Mouse (Mus musculus) small intestine, adult 2 months (tissue): ENCODE measurements around the gene Gpc3. TPM values are rescaled to one million over a fixed set of nuclear protein-coding genes. Genes with fewer than 3 reads are reported as not detected.

Source experiments
- H3K27ac ChIP-seq: fragments of 200-500 bp; 2 replicates; pipeline ENCODE4 v1.5.1; 2012; ENCODE audit warnings: low read depth, low read length, control low read depth, inconsistent platforms; ENCODE audit not compliant: insufficient read depth
- H3K27me3 ChIP-seq: fragments of 200-500 bp; 2 replicates; pipeline ENCODE4 v1.6.1; 2012; ENCODE audit warnings: mild to moderate bottlenecking, moderate library complexity, low read length, inconsistent platforms; ENCODE audit not compliant: control insufficient read depth, insufficient read depth
- H3K36me3 ChIP-seq: fragments of 200-500 bp; 2 replicates; pipeline ENCODE4 v1.6.1; 2012; ENCODE audit warnings: mild to moderate bottlenecking, low read length, control low read depth, inconsistent platforms; ENCODE audit not compliant: control insufficient read depth, insufficient read depth
- H3K4me1 ChIP-seq: fragments of 200-500 bp; 2 replicates; pipeline ENCODE4 v1.6.1; 2012; ENCODE audit warnings: low read length, inconsistent platforms, mixed read lengths; ENCODE audit not compliant: control insufficient read depth, insufficient read depth, insufficient read length
- H3K4me3 ChIP-seq: fragments of 200-500 bp; 2 replicates; pipeline ENCODE4 v1.5.1; 2012; ENCODE audit warnings: low read depth, mild to moderate bottlenecking, control low read depth, inconsistent platforms, low read length, moderate library complexity
- CTCF ChIP-seq: fragments of 200-500 bp; IDR thresholded peaks from 2 replicates; pipeline ENCODE4 v1.5.1; 2012; ENCODE audit warnings: low read depth, mild to moderate bottlenecking, control low read depth, inconsistent platforms, low read length, moderate library complexity, mixed read lengths; ENCODE audit not compliant: insufficient replicate concordance, insufficient read length; ENCODE audit errors: extremely low read depth
- POLR2A ChIP-seq: fragments of 200-500 bp; IDR thresholded peaks from 2 replicates; pipeline ENCODE4 v1.6.1; 2012; ENCODE audit warnings: low read depth, mild to moderate bottlenecking, control low read depth, inconsistent platforms, low read length, moderate library complexity
- WGBS: fragments of 180-500 bp; shearing (Covaris S2); methylation state at CpG from one replicate; pipeline ENCODE4 v1.1.7; 2018; 5-methylcytosine and 5-hydroxymethylcytosine counted together
- polyA plus RNA-seq: library from polyadenylated mRNA; depleted of rRNA; stranded (reverse); fragments of >200 nt; gene quantifications from 2 replicates; pipeline ENCODE4 v1.2.3, GENCODE M21; 2012

Gene Gpc3
- polyA plus RNA-seq, 1 experiment, result 1.6 TPM

DNA sequence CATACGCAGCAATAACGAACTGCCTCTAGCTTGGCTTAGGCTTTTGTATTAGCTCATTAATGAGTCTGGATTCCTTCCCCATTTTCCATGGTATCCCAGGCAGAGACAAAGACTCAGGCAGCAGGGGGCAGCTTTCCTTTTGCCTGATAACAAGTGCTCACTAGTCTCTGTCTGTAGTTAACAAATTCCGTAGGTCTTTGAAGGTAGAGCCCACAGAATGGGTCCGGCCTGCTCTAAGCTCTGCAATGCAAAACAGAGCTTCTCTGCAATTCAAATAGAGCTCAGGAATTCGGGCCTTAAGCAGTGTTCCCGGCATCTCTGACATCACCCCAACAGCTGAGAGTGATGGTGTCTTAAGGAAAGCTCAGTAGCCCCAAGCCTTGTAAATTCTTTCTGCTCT, 265.0 kb downstream of the Gpc3 start:
- Histone ChIP-seq H3K4me3 (no peak overlapping the region), H3K27me3 (no peaks in the 10 kb centered on the region), H3K4me1 (no peaks in the 10 kb centered on the region), H3K27ac (no peak overlapping the region), H3K36me3 (no peaks in the 10 kb centered on the region)
- TF ChIP-seq CTCF (no peak), POLR2A (no peak)
- WGBS, result 75% methylated on average over 6 of the region's 6 CpGs

- H3K4me1 ChIP-seq, result no peaks in the 10 kb centered on the region
- 79% methylated on average over 3 of the region's 3 CpGs for WGBS
- no peak overlapping the region for H3K27ac ChIP-seq
- H3K36me3 ChIP-seq, result no peaks in the 10 kb centered on the region
- no peak overlapping the region for H3K4me3 ChIP-seq
- H3K27me3 ChIP-seq, result no peaks in the 10 kb centered on the region
- TF ChIP-seq CTCF (no peak), POLR2A (no peak)
These were observed 269.7 kb downstream of the Gpc3 start for GRCm38 (mm10) chrX:52344018-52344417.

- Histone ChIP-seq H3K4me1 (no peaks in the 10 kb centered on the region), H3K27me3 (no peaks in the 10 kb centered on the region), H3K4me3 (no peak overlapping the region), H3K27ac (no peak overlapping the region), H3K36me3 (no peaks in the 10 kb centered on the region)
- TF ChIP-seq POLR2A, result no peak
- no peak for TF ChIP-seq CTCF
- WGBS, result 66% methylated on average over 3 of the region's 3 CpGs
These were observed 273.5 kb downstream of the Gpc3 start for GRCm38 (mm10) chrX:52340251-52340650.

- no peaks in the 10 kb centered on the region for H3K27me3 ChIP-seq
- no peak overlapping the region for H3K27ac ChIP-seq
- 88% methylated on average over 4 of the region's 4 CpGs for WGBS
- H3K4me3 ChIP-seq, result no peak overlapping the region
- no peak for TF ChIP-seq CTCF
- TF ChIP-seq POLR2A, result no peak
- no peaks in the 10 kb centered on the region for H3K4me1 ChIP-seq
- H3K36me3 ChIP-seq, result no peaks in the 10 kb centered on the region
These were observed 292.0 kb downstream of the Gpc3 start for GRCm38 (mm10) chrX:52321791-52322190.

DNA sequence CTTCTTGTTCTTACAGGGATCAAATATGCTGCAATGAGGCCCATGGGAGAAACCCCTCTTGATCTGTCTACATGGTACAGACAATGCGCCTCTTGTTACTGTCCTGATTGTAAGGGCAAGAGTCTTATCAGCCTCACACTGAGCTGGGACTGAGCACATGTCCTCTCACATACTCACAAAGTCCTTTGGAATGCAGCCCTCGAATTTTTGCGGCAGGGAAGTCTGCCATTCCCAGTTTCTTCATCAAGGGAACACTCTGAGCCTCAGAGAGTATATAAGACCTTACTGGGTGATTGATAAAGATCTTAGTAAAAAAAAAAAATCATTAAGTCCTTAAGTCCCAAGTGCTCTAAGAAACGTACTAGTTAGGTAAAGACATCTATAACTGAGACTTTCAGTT, 293.1 kb downstream of the Gpc3 start:
- 51% methylated on average over 4 of the region's 4 CpGs for WGBS
- no peak overlapping the region for H3K27ac ChIP-seq
- no peak for TF ChIP-seq POLR2A
- no peak for TF ChIP-seq CTCF
- no peaks in the 10 kb centered on the region for H3K36me3 ChIP-seq
- no peaks in the 10 kb centered on the region for H3K27me3 ChIP-seq
- H3K4me3 ChIP-seq, result no peak overlapping the region
- no peaks in the 10 kb centered on the region for H3K4me1 ChIP-seq

- Histone ChIP-seq H3K4me3 (no peak overlapping the region), H3K27ac (no peak overlapping the region), H3K4me1 (no peaks in the 10 kb centered on the region), H3K36me3 (no peaks in the 10 kb centered on the region), H3K27me3 (no peaks in the 10 kb centered on the region)
- TF ChIP-seq CTCF, result no peak
- 88% methylated on average over 2 of the region's 2 CpGs for WGBS
These were observed 302.8 kb downstream of the Gpc3 start for GRCm38 (mm10) chrX:52310976-52311375.

GRCm38 (mm10) chrX:52305226-52305625, 308.5 kb downstream of the Gpc3 start:
- Histone ChIP-seq H3K4me1 (no peaks in the 10 kb centered on the region), H3K36me3 (no peaks in the 10 kb centered on the region), H3K27ac (no peak overlapping the region), H3K27me3 (no peaks in the 10 kb centered on the region), H3K4me3 (no peak overlapping the region)
- TF ChIP-seq CTCF (no peak), POLR2A (no peak)
- 85% methylated on average over 4 of the region's 4 CpGs for WGBS

DNA sequence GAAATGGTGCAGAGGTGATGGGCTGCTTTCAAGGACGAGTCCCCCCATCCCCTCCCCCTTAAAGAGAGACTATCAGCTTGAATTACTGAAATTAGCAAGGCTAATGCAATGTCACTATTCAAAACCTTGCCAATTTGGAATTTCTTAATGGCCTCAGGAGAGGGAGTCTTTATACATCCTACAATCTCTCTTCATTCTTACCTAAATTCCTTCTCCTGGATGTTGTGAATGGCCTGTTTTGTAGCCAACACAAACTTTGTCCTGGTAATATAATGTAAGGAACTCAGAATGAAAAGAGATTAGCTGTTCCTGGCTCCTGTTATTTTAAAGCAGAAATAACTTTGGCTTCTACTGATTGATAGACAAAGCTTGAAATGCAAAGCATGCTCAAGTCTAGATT, 325.0 kb downstream of the Gpc3 start:
- H3K4me3 ChIP-seq, result no peak overlapping the region
- WGBS, result 40% methylated on average over 1 of the region's 1 CpGs
- no peaks in the 10 kb centered on the region for H3K4me1 ChIP-seq
- no peaks in the 10 kb centered on the region for H3K27me3 ChIP-seq
- TF ChIP-seq CTCF (no peak), POLR2A (no peak)
- H3K27ac ChIP-seq, result no peak overlapping the region
- H3K36me3 ChIP-seq, result no peaks in the 10 kb centered on the region

- H3K27me3 ChIP-seq, result no peaks in the 10 kb centered on the region
- WGBS, result 84% methylated on average over 6 of the region's 6 CpGs
- TF ChIP-seq POLR2A (no peak), CTCF (no peak)
- no peaks in the 10 kb centered on the region for H3K36me3 ChIP-seq
- H3K4me3 ChIP-seq, result no peak overlapping the region
- no peak overlapping the region for H3K27ac ChIP-seq
- no peaks in the 10 kb centered on the region for H3K4me1 ChIP-seq
These were observed 325.8 kb downstream of the Gpc3 start for GRCm38 (mm10) chrX:52287944-52288343.
